In the genomic region with DNA sequence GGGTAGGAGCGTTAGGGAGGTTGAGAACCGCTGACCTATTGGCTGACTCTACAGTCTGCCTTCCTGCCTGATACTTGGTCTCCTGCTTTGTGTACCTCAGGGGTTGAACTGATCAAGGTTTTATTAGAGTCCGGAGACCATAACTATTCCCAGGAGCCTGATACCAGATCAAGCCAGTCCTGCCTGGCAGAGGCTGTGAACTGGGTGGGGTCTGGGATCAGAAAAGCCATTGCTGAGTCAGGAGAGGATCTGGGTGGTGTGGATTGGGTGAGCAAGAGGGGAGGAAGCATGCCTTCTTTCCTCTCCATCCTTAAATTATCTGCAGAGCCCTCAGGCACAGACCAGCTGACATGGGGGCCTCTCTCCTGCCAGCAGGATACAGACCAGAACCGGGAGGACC, we compare ENCODE assay signal across 28 mouse cellular contexts. TPM values are rescaled to one million over a fixed set of nuclear protein-coding genes. Genes with fewer than 3 reads are reported as not detected.
DNase-seq lines count a peak whose midpoint lies in the region; ATAC-seq and TF ChIP-seq lines count a peak whose summit lies in the region.
"Had no signal": no experiment of that assay in that cellular context is flagged by ENCODE, and none has a peak within 500 bp of the region (broad histone marks: within the 10 kb centered on the region; RNA-seq: fewer than 3 reads in every experiment).

No protein-coding gene starts in this region.

- H3K4me3 ChIP-seq in midbrain, embryonic 11.5 days (ENCODE audit: low read depth, low read length), result no peak overlapping the region
- H3K4me3 ChIP-seq in midbrain, postnatal 0 days (ENCODE audit: low read depth, low read length), result no peak overlapping the region
- H3K4me3 ChIP-seq: embryonic facial prominence, embryonic 13.5 days; embryonic facial prominence, embryonic 15.5 days; erythroblast, embryonic 14.5 days; forebrain, embryonic 10.5 days; forebrain, embryonic 13.5 days; forebrain, embryonic 15.5 days had no signal

- H3K9ac ChIP-seq in midbrain, embryonic 11.5 days (ENCODE audit: low read length), result no peak overlapping the region
- H3K9ac ChIP-seq in midbrain, postnatal 0 days (replicated peaks; ENCODE audit: low read length, poor library complexity, severe bottlenecking), result no peak overlapping the region
- H3K9ac ChIP-seq: embryonic facial prominence, embryonic 13.5 days; embryonic facial prominence, embryonic 15.5 days; forebrain, embryonic 13.5 days; forebrain, embryonic 15.5 days had no signal

- H3K27ac ChIP-seq in midbrain, embryonic 11.5 days (ENCODE audit: low read depth, low read length), result no peak overlapping the region
- H3K27ac ChIP-seq in midbrain, postnatal 0 days (ENCODE audit: low read depth, low read length), result no peak overlapping the region
- H3K27ac ChIP-seq: embryonic facial prominence, embryonic 13.5 days; embryonic facial prominence, embryonic 15.5 days; forebrain, embryonic 10.5 days; forebrain, embryonic 13.5 days; forebrain, embryonic 15.5 days had no signal

- no peaks in the 10 kb centered on the region for H3K9me3 ChIP-seq in midbrain, embryonic 11.5 days (ENCODE audit: control insufficient read depth, low read length)
- no peaks in the 10 kb centered on the region for H3K9me3 ChIP-seq in midbrain, postnatal 0 days (ENCODE audit: low read length)
- H3K9me3 ChIP-seq: embryonic facial prominence, embryonic 13.5 days; embryonic facial prominence, embryonic 15.5 days; forebrain, embryonic 10.5 days; forebrain, embryonic 13.5 days; forebrain, embryonic 15.5 days had no signal

- peaks cover 2% of the 10 kb centered on the region; the same call in 1 of the 2 replicates for H3K27me3 ChIP-seq in midbrain, embryonic 11.5 days (ENCODE audit: control insufficient read depth, insufficient read depth, low read length)
- peaks cover 6% of the 10 kb centered on the region; the same call in 1 of the 2 replicates for H3K27me3 ChIP-seq in midbrain, postnatal 0 days (ENCODE audit: insufficient read depth, low read length)

- WGBS in midbrain, embryonic 11.5 days, result 88% methylated on average over 4 of the region's 4 CpGs
- WGBS in midbrain, postnatal 0 days, result 83% methylated on average over 4 of the region's 4 CpGs

- TF ChIP-seq CTCF in midbrain, postnatal 0 days (IDR thresholded peaks at IDR 0.05), result no peak

- no peak overlapping the region for H3K4me2 ChIP-seq in midbrain, embryonic 11.5 days
- no peak overlapping the region for H3K4me2 ChIP-seq in midbrain, postnatal 0 days (ENCODE audit: low read depth, low read length, poor library complexity, severe bottlenecking)
- H3K4me2 ChIP-seq: embryonic facial prominence, embryonic 13.5 days; embryonic facial prominence, embryonic 15.5 days; forebrain, embryonic 13.5 days; forebrain, embryonic 15.5 days had no signal

- no peaks in the 10 kb centered on the region for H3K36me3 ChIP-seq in midbrain, embryonic 11.5 days (ENCODE audit: control insufficient read depth, insufficient read depth, low read length)
- no peaks in the 10 kb centered on the region for H3K36me3 ChIP-seq in midbrain, postnatal 0 days (ENCODE audit: insufficient read depth, low read length)
- H3K36me3 ChIP-seq: embryonic facial prominence, embryonic 13.5 days; embryonic facial prominence, embryonic 15.5 days; forebrain, embryonic 10.5 days; forebrain, embryonic 15.5 days; G1E had no signal

- no peak for ATAC-seq in midbrain, embryonic 11.5 days (ENCODE audit: low FRiP score)
- no peak for ATAC-seq in midbrain, postnatal 0 days (ENCODE audit: low FRiP score)
- ATAC-seq: forebrain, embryonic 13.5 days; forebrain, embryonic 15.5 days; Patski had no signal

- peak; percentile 78 for DNase-seq in heart, adult 11 months
- DNase-seq in heart, postnatal 4 days, result no peak
- DNase-seq in midbrain, embryonic 11.5 days (ENCODE audit: low spot score, missing footprints), result peak; percentile 72
- no peak for DNase-seq in midbrain, postnatal 0 days (ENCODE audit: low spot score)
- DNase-seq in ZHBTc4 (ENCODE audit: low read depth, low spot score), result peak; percentile 59
- DNase-seq in lung, postnatal 10 days, result no peak
- DNase-seq: adrenal gland, adult 2 months; adrenal gland, postnatal 10 days; adrenal gland, postnatal 25 days; cerebellum, adult 11 months; cerebellum, adult 18-20 months; cerebellum, adult 8-10 months; cerebellum, adult 9-11 months; cerebellum, postnatal 14 days; cerebellum, postnatal 36 days; embryo, embryonic 11 days had no signal

- no peaks in the 10 kb centered on the region for H3K4me1 ChIP-seq in midbrain, embryonic 11.5 days (ENCODE audit: control insufficient read depth, insufficient read depth, low read length)
- H3K4me1 ChIP-seq in midbrain, postnatal 0 days (ENCODE audit: insufficient read depth, low read length), result 0 out of 2 replicates have a peak, but pooled peaks cover 5% of the 10 kb centered on the region

RNA-seq across cellular contexts. Expression of gene Gbx2, which starts 28.4 kb away (rescaled TPM):
- under 1 TPM in 1 of 2 experiments, not detected in 1; 0.16 TPM for total RNA-seq in heart, postnatal 4 days (2021)
- polyA plus RNA-seq in midbrain, embryonic 11.5 days (2014; fragmentation: Nextera tagmentation; extraction: Ambion mirVana), result 9.6 TPM in 2 replicates
- 9.9 and 10.8 TPM in 2 replicates for total RNA-seq in midbrain, postnatal 0 days (2014; rRNA removed)
- 15.2 and 22.8 TPM in 2 replicates for polyA plus RNA-seq in midbrain, postnatal 0 days (2015; fragmentation: Nextera tagmentation; extraction: Ambion mirVana)
- total RNA-seq: adrenal gland, adult 2 months; adrenal gland, postnatal 10 days; adrenal gland, postnatal 25 days; adrenal gland, postnatal 4 days had no signal
- polyA plus RNA-seq: adrenal gland, adult 2 months; erythroblast, embryonic 14.5 days; G1E had no signal

RNA-seq across cellular contexts. Expression of gene Asb18, which starts 55.1 kb away (rescaled TPM):
- 1 to 10 TPM; 5.1 to 6.0 TPM for total RNA-seq in heart, postnatal 4 days (2021)
- 0.07 TPM in 1 of 2 replicates, not detected in the other for polyA plus RNA-seq in midbrain, embryonic 11.5 days (2014; fragmentation: Nextera tagmentation; extraction: Ambion mirVana)
- total RNA-seq in midbrain, postnatal 0 days (2014; rRNA removed), result 0.61 and 1.6 TPM in 2 replicates
- 0.28 and 0.39 TPM in 2 replicates for polyA plus RNA-seq in midbrain, postnatal 0 days (2015; fragmentation: Nextera tagmentation; extraction: Ambion mirVana)
- total RNA-seq: adrenal gland, adult 2 months; adrenal gland, postnatal 25 days; common myeloid progenitor, adult 5-6 weeks had no signal
- polyA plus RNA-seq: adrenal gland, adult 2 months; C2C12; embryonic facial prominence, embryonic 11.5 days; embryonic facial prominence, embryonic 13.5 days; erythroblast, embryonic 14.5 days; forebrain, embryonic 10.5 days; G1E; Patski had no signal

Comparison
In these comparisons a context has a peak if more than half of its experiments do, and no peak if none do; other contexts are left out.
1. DNase-seq: peak in heart, adult 11 months (single experiment), midbrain, embryonic 11.5 days (single experiment) and ZHBTc4 (single experiment); none in heart, postnatal 4 days (single experiment), midbrain, postnatal 0 days (single experiment) and lung, postnatal 10 days (single experiment).